Mouse (Mus musculus) megakaryocyte, embryonic 14.5 days (primary cell): ENCODE results near the gene Gm13420.

Experiments used
- FLI1 ChIP-seq: IDR thresholded peaks from 2 replicates; pipeline ENCODE4 v1.6.1; 2012; ENCODE audit warnings: low read length, inconsistent platforms, mixed read lengths
- GATA1 ChIP-seq: IDR thresholded peaks from 3 replicates; pipeline ENCODE4 v1.6.1; 2012; ENCODE audit warnings: mixed read lengths, low read length, inconsistent platforms, borderline replicate concordance

DNA sequence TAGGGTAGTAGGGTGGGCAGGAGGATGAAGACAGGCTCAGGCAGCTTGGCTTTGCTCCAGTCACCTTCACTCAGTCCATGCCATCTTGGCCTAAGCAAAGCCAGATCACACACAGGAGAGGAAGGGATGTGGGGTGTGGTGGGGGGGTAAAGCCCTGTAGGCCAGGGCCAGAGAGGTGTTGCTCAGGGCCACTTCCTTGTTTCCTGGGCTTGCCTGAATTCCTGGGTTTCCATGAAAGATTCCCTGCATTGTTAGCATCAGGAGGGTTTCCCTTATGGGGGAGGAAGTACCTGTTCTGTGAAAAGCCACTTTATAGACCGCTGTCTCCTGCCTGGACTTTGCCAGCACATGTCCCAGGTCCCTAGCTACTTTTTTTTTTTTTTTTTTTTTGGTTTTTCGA is 38.0 kb downstream of the Gm13420 start:
- TF ChIP-seq GATA1, result no peak
- TF ChIP-seq FLI1, result no peak
